Mouse (Mus musculus) heart, embryonic 10.5 days (tissue): ENCODE measurements around the gene Gm20388. TPM values are rescaled to one million over a fixed set of nuclear protein-coding genes. Genes with fewer than 3 reads are reported as not detected.
"Not testable (repeated sequence)": the region's sequence is repeated elsewhere in the genome, so short reads cannot be mapped to it uniquely, and the experiment has no call there.

Experiments used
- DNase-seq: peaks from one replicate; pipeline ENCODE4 v3.0.0-alpha.2; 2017; ENCODE audit warnings: low spot score
- H3K27ac ChIP-seq: fragments of 300-500 bp; sonication (generic); 2 replicates; pipeline ENCODE4 v1.5.1; 2016; ENCODE audit warnings: mild to moderate bottlenecking
- H3K27me3 ChIP-seq: fragments of 300-500 bp; sonication (generic); 2 replicates; pipeline ENCODE4 v1.6.1; 2016; ENCODE audit warnings: mild to moderate bottlenecking; ENCODE audit not compliant: poor library complexity, insufficient read depth, severe bottlenecking
- H3K36me3 ChIP-seq: fragments of 300-500 bp; sonication (generic); 2 replicates; pipeline ENCODE4 v1.6.1; 2016; ENCODE audit warnings: mild to moderate bottlenecking, moderate library complexity
- H3K4me1 ChIP-seq: fragments of 300-500 bp; sonication (generic); 2 replicates; pipeline ENCODE4 v1.6.1; 2016; ENCODE audit warnings: mild to moderate bottlenecking
- H3K4me3 ChIP-seq: fragments of 300-500 bp; sonication (generic); 2 replicates; pipeline ENCODE4 v1.5.1; 2016; ENCODE audit warnings: mild to moderate bottlenecking, moderate library complexity
- H3K9me3 ChIP-seq: fragments of 300-500 bp; sonication (generic); 2 replicates; pipeline ENCODE4 v1.6.1; 2016; ENCODE audit warnings: mild to moderate bottlenecking, moderate library complexity
- WGBS: fragments of 180-500 bp; shearing (Covaris S2); methylation state at CpG from one replicate; pipeline ENCODE4 v1.1.7; 2016; 5-methylcytosine and 5-hydroxymethylcytosine counted together
- polyA plus RNA-seq: library from polyadenylated mRNA; unstranded; fragments of >200 nt; fragmentation: Nextera tagmentation; extraction: Ambion mirVana; gene quantifications from 2 replicates; pipeline ENCODE4 v1.2.1, GENCODE M21; 2016

The Gm20388 gene
- polyA plus RNA-seq, 1 experiment from 2014 or later, result 4.5 TPM

GRCm38 (mm10) chr8:123191908-123192307, 3281.3 kb downstream of the Gm20388 start:
- Histone ChIP-seq H3K27ac (no peak overlapping the region), H3K9me3 (no peaks in the 10 kb centered on the region), H3K4me3 (no peak overlapping the region), H3K36me3 (no peaks in the 10 kb centered on the region), H3K4me1 (peaks cover 23% of the 10 kb centered on the region), H3K27me3 (peaks cover 10% of the 10 kb centered on the region)
- WGBS, result 54% methylated on average over 8 of the region's 8 CpGs
- DNase-seq, result no peak

- Histone ChIP-seq H3K4me1 (peaks cover 12% of the 10 kb centered on the region; the same call in 1 of the 2 replicates), H3K9me3 (no peaks in the 10 kb centered on the region), H3K27me3 (peaks cover 4% of the 10 kb centered on the region; the same call in 1 of the 2 replicates), H3K4me3 (no peak overlapping the region), H3K27ac (no peak overlapping the region; the same call in 1 of the 2 replicates), H3K36me3 (no peaks in the 10 kb centered on the region)
- DNase-seq, result no peak
- 88% methylated on average over 9 of the region's 9 CpGs for WGBS
Observed at GRCm38 (mm10) chr8:123193771-123194170, 3283.1 kb downstream of the Gm20388 start.

- peaks cover 14% of the 10 kb centered on the region; the same call in 1 of the 2 replicates for H3K27me3 ChIP-seq
- WGBS, result 63% methylated on average over 5 of the region's 5 CpGs
- not testable (repeated sequence) for H3K4me1 ChIP-seq, H3K4me3 ChIP-seq, H3K36me3 ChIP-seq, H3K9me3 ChIP-seq, H3K27ac ChIP-seq, DNase-seq
Observed at GRCm38 (mm10) chr8:123197016-123197415, 3286.4 kb downstream of the Gm20388 start.

GRCm38 (mm10) chr8:123199864-123200263, 3289.2 kb downstream of the Gm20388 start:
- no peak overlapping the region for H3K4me3 ChIP-seq
- no peak overlapping the region for H3K27ac ChIP-seq
- 57% methylated on average over 14 of the region's 14 CpGs for WGBS
- H3K27me3 ChIP-seq, result 0 out of 2 replicates have a peak, but pooled peaks cover 11% of the 10 kb centered on the region
- no peaks in the 10 kb centered on the region for H3K9me3 ChIP-seq
- no peaks in the 10 kb centered on the region for H3K4me1 ChIP-seq
- peaks cover 5% of the 10 kb centered on the region; the same call in 1 of the 2 replicates for H3K36me3 ChIP-seq
- no peak for DNase-seq

- no peak overlapping the region for H3K27ac ChIP-seq
- no peaks in the 10 kb centered on the region for H3K4me1 ChIP-seq
- no peak overlapping the region for H3K4me3 ChIP-seq
- peaks cover 26% of the 10 kb centered on the region for H3K36me3 ChIP-seq
- DNase-seq, result peak; percentile 75
- H3K9me3 ChIP-seq, result no peaks in the 10 kb centered on the region
- 0 out of 2 replicates have a peak, but pooled peaks cover 11% of the 10 kb centered on the region for H3K27me3 ChIP-seq
- 32% methylated on average over 5 of the region's 5 CpGs for WGBS
Observed at GRCm38 (mm10) chr8:123202288-123202687, 3291.6 kb downstream of the Gm20388 start.

GRCm38 (mm10) chr8:123203571-123203970, 3292.9 kb downstream of the Gm20388 start:
- Histone ChIP-seq H3K4me1 (no peaks in the 10 kb centered on the region), H3K9me3 (no peaks in the 10 kb centered on the region), H3K4me3 (no peak overlapping the region), H3K27me3 (0 out of 2 replicates have a peak, but pooled peaks cover 11% of the 10 kb centered on the region), H3K27ac (no peak overlapping the region), H3K36me3 (peaks cover 39% of the 10 kb centered on the region)
- WGBS, result 81% methylated on average over 3 of the region's 3 CpGs
- no peak for DNase-seq

- H3K27me3 ChIP-seq, result peaks cover 5% of the 10 kb centered on the region; the same call in 1 of the 2 replicates
- H3K4me3 ChIP-seq, result peak overlapping the region; percentile 95
- H3K9me3 ChIP-seq, result no peaks in the 10 kb centered on the region
- peaks cover 38% of the 10 kb centered on the region for H3K4me1 ChIP-seq
- DNase-seq, result no peak
- 48% methylated on average over 10 of the region's 10 CpGs for WGBS
- H3K36me3 ChIP-seq, result peaks cover 33% of the 10 kb centered on the region
- peak overlapping the region; percentile 92 for H3K27ac ChIP-seq
Observed at GRCm38 (mm10) chr8:123211876-123212275, 3301.2 kb downstream of the Gm20388 start.

GRCm38 (mm10) chr8:123212321-123213117, 3301.9 kb downstream of the Gm20388 start, which contains the start of the genes Chmp1a and Spata33:
Chmp1a (minus strand) TSS chr8:123212763.
Spata33 (plus strand) TSS chr8:123212832.
- H3K36me3 ChIP-seq, result peaks cover 27% of the 10 kb centered on the region
- H3K4me1 ChIP-seq, result peaks cover 38% of the 10 kb centered on the region
- H3K27me3 ChIP-seq, result peaks cover 5% of the 10 kb centered on the region; the same call in 1 of the 2 replicates
- peak within 1 kb of the TSS; percentile 92 for H3K27ac ChIP-seq
- DNase-seq, result peak; percentile 98
- WGBS, result 1% methylated on average over 75 of the region's 76 CpGs
- peak within 1 kb of the TSS; percentile 95 for H3K4me3 ChIP-seq
- H3K9me3 ChIP-seq, result no peaks in the 10 kb centered on the region

GRCm38 (mm10) chr8:123213118-123213772, 3302.6 kb downstream of the Gm20388 start:
- Histone ChIP-seq H3K4me3 (peak overlapping the region; percentile 95), H3K27me3 (peaks cover 5% of the 10 kb centered on the region; the same call in 1 of the 2 replicates), H3K36me3 (peaks cover 20% of the 10 kb centered on the region), H3K4me1 (peaks cover 38% of the 10 kb centered on the region), H3K27ac (peak overlapping the region; percentile 92), H3K9me3 (no peaks in the 10 kb centered on the region)
- WGBS, result 16% methylated on average over 22 of the region's 22 CpGs
- no peak for DNase-seq

GRCm38 (mm10) chr8:123215430-123215829, 3304.8 kb downstream of the Gm20388 start:
- Histone ChIP-seq H3K27me3 (peaks cover 5% of the 10 kb centered on the region; the same call in 1 of the 2 replicates), H3K4me1 (peaks cover 38% of the 10 kb centered on the region), H3K9me3 (no peaks in the 10 kb centered on the region), H3K4me3 (no peak overlapping the region), H3K27ac (no peak overlapping the region), H3K36me3 (no peaks in the 10 kb centered on the region)
- DNase-seq, result no peak
- WGBS, result 38% methylated on average over 3 of the region's 3 CpGs

- no peak overlapping the region for H3K27ac ChIP-seq
- WGBS, result 84% methylated on average over 1 of the region's 1 CpGs
- H3K36me3 ChIP-seq, result no peaks in the 10 kb centered on the region
Observed at GRCm38 (mm10) chr8:123220917-123221316, 3310.3 kb downstream of the Gm20388 start.

GRCm38 (mm10) chr8:123224278-123225266, 3313.9 kb downstream of the Gm20388 start, which contains the start of gene Cdk10:
Cdk10 (plus strand) TSS chr8:123224842.
- peak; percentile 97 for DNase-seq
- Histone ChIP-seq H3K27me3 (no peaks in the 10 kb centered on the region), H3K36me3 (peaks cover 30% of the 10 kb centered on the region), H3K4me1 (peaks cover 16% of the 10 kb centered on the region), H3K9me3 (no peaks in the 10 kb centered on the region), H3K4me3 (peak within 1 kb of the TSS; percentile 90), H3K27ac (peak within 1 kb of the TSS; percentile 90)
- 4% methylated on average over 59 of the region's 59 CpGs for WGBS

More at GRCm38 (mm10) chr8:123220917-123221316, 3310.3 kb downstream of the Gm20388 start:
- Histone ChIP-seq H3K9me3 (no peaks in the 10 kb centered on the region), H3K4me3 (no peak overlapping the region), H3K4me1 (peaks cover 22% of the 10 kb centered on the region), H3K27me3 (no peaks in the 10 kb centered on the region)
- no peak for DNase-seq
